Mouse (Mus musculus) cerebellum, postnatal 25 days (tissue): ENCODE data around the gene Dsp.
A peak's percentile ranks its signal among the peaks of the same experiment; 100 is the strongest.

Experiments
- DNase-seq, 2 experiments: peaks; one replicate each; pipeline ENCODE4 v3.0.0; 2021; ENCODE audit warnings: mixed read lengths in 2 of 2

Gene Dsp

GRCm38 (mm10) chr13:38193406-38193805 is 42.3 kb downstream of the Dsp start:
- DNase-seq: no peak

- no peak for DNase-seq
Measured at GRCm38 (mm10) chr13:38201413-38201812, 50.3 kb downstream of the Dsp start.

GRCm38 (mm10) chr13:38204171-38204570 is 53.1 kb downstream of the Dsp start:
- no peak for DNase-seq

GRCm38 (mm10) chr13:38204702-38205482 is 53.8 kb downstream of the Dsp start, which contains the start of gene Snrnp48:
Gene Snrnp48 (plus strand): TSS chr13:38204938.
- peak; percentile 90 to 93 for DNase-seq

GRCm38 (mm10) chr13:38211122-38211521 is 60.0 kb downstream of the Dsp start:
- no peak for DNase-seq

- no peak for DNase-seq
Measured at GRCm38 (mm10) chr13:38218686-38219085, 67.6 kb downstream of the Dsp start.

- DNase-seq: no peak
Measured at GRCm38 (mm10) chr13:38220331-38220730, 69.2 kb downstream of the Dsp start.

GRCm38 (mm10) chr13:38230177-38230821 is 79.2 kb downstream of the Dsp start:
- no peak for DNase-seq

- DNase-seq: no peak
Measured at GRCm38 (mm10) chr13:38232411-38232810, 81.3 kb downstream of the Dsp start.

- DNase-seq: no peak
Measured at GRCm38 (mm10) chr13:38232856-38233625, 81.9 kb downstream of the Dsp start.

GRCm38 (mm10) chr13:38234651-38235050 is 83.6 kb downstream of the Dsp start:
- DNase-seq: no peak

GRCm38 (mm10) chr13:38235370-38235769 is 84.3 kb downstream of the Dsp start:
- DNase-seq: no peak

- no peak for DNase-seq
Measured at GRCm38 (mm10) chr13:38248151-38248550, 97.1 kb downstream of the Dsp start.
